Mouse (Mus musculus): ENCODE measurements at regions not wholly inside any gene's neighbourhood (a gene's known extent, or its start where the extent isn't known, plus 50 kb on each side); places are given as distances from the start of the nearest gene placed in this dataset.

GRCm38 (mm10) chr15:63689788-63690575 is 155.0 kb downstream of the Gsdmc2 start:
- TF ChIP-seq CTCF (conservative IDR thresholded peaks at IDR 0.05 in 1 of 2, IDR thresholded peaks at IDR 0.05 in 1 of 2; ENCODE audit: low read depth in 2 of 2, low read length in 2 of 2) = no peak
- no peak for TF ChIP-seq POLR2A (IDR thresholded peaks at IDR 0.05; ENCODE audit: low read depth, low read length)
